Mouse (Mus musculus): ENCODE results near the gene Palmd. TPM values are rescaled to one million over a fixed set of nuclear protein-coding genes. Genes with fewer than 3 reads are reported as not detected.

Palmd gene
- polyA plus RNA-seq, 1 experiment from 2014 or later, result 4.0 TPM

DNA sequence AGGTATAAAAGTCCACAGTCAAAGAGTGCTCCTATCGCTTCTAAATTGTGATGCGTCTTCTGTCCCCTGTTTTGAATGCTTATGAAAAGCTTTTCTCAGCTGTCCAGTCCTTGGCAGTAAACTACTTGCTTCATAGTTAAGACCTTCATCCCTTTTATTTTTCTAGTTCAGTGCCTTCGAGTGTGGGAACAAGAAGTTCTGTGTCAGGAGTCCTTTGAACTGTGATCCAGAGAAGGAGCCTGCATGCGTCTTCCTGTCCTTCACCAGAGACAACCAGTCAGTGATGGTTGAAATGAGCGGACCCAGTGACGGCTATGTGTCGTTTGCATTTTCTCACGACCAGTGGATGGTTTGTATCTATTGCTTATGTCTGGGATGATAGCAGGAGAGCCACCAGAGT is 83.8 kb downstream of the Palmd start:
- ATAC-seq, result no peak
- Histone ChIP-seq H3K9ac (no peak overlapping the region), H3K4me3 (no peak overlapping the region), H3K4me2 (no peak overlapping the region), H3K36me3 (peaks cover 94% of the 10 kb centered on the region), H3K27me3 (replicated peaks) (no peaks in the 10 kb centered on the region), H3K27ac (no peak overlapping the region), H3K9me3 (replicated peaks) (no peaks in the 10 kb centered on the region), H3K4me1 (no peaks in the 10 kb centered on the region)
- WGBS (ENCODE audit: insufficient replicate concordance), result 86% methylated on average over 8 of the region's 8 CpGs

GRCm38 (mm10) chr3:116882221-116882960 is 86.4 kb downstream of the Palmd start:
- Histone ChIP-seq H3K4me1 (no peaks in the 10 kb centered on the region), H3K4me2 (no peak overlapping the region), H3K9ac (no peak overlapping the region), H3K36me3 (peaks cover 98% of the 10 kb centered on the region), H3K4me3 (no peak overlapping the region), H3K9me3 (replicated peaks) (no peaks in the 10 kb centered on the region), H3K27ac (no peak overlapping the region), H3K27me3 (replicated peaks) (no peaks in the 10 kb centered on the region)
- WGBS (ENCODE audit: insufficient replicate concordance), result 88% methylated on average over 14 of the region's 14 CpGs
- ATAC-seq, result no peak

- 78% methylated on average over 3 of the region's 3 CpGs for WGBS (ENCODE audit: insufficient replicate concordance)
- Histone ChIP-seq H3K27ac (no peak overlapping the region), H3K36me3 (peaks cover 75% of the 10 kb centered on the region)
Observed at GRCm38 (mm10) chr3:116870372-116870771, 98.4 kb downstream of the Palmd start.

More at GRCm38 (mm10) chr3:116870372-116870771, 98.4 kb downstream of the Palmd start:
- H3K4me1 ChIP-seq, result peaks cover 50% of the 10 kb centered on the region
- H3K4me3 ChIP-seq, result no peak overlapping the region
- H3K9ac ChIP-seq, result no peak overlapping the region
- ATAC-seq, result no peak
- H3K4me2 ChIP-seq, result no peak overlapping the region
- H3K27me3 ChIP-seq (replicated peaks), result no peaks in the 10 kb centered on the region
- H3K9me3 ChIP-seq (replicated peaks), result no peaks in the 10 kb centered on the region

Other genes with a start within 250 kb of the Palmd start
- gene Agl, start 160.8 kb downstream of the Palmd start, polyA plus RNA-seq (2016; fragmentation: Nextera tagmentation; extraction: Ambion mirVana), result 7.1 and 7.4 TPM in 2 replicates
- gene Frrs1, start 109.5 kb downstream of the Palmd start, polyA plus RNA-seq (2016; fragmentation: Nextera tagmentation; extraction: Ambion mirVana), result 46.0 and 48.3 TPM in 2 replicates
- gene 4930455H04Rik, start 720 bp downstream of the Palmd start, polyA plus RNA-seq (2016; fragmentation: Nextera tagmentation; extraction: Ambion mirVana), result not detected in 2 replicates

All from liver, embryonic 12.5 days (tissue).